Mouse (Mus musculus) intestine, postnatal 0 days (tissue): ENCODE data around the gene Wasl. TPM values are rescaled to one million over a fixed set of nuclear protein-coding genes. Genes with fewer than 3 reads are reported as not detected.

ENCODE experiments used
- ATAC-seq: fragments of 200-750 bp; cut with Nextera tagmentation; 2 replicates; pipeline ENCODE4 v1.8.0; 2017; ENCODE audit warnings: mild to moderate bottlenecking, moderate TSS enrichment, moderate library complexity
- H3K27ac ChIP-seq: fragments of 300-500 bp; sonication (generic); 2 replicates; pipeline ENCODE4 v1.5.1; 2014; ENCODE audit warnings: mild to moderate bottlenecking, low read depth, low read length, moderate library complexity
- H3K27me3 ChIP-seq: fragments of 300-500 bp; sonication (generic); replicated peaks from 2 replicates; pipeline ENCODE4 v1.6.1; 2014; ENCODE audit warnings: low read length, mixed read lengths; ENCODE audit not compliant: control insufficient read depth, insufficient read depth
- H3K36me3 ChIP-seq: fragments of 300-500 bp; sonication (generic); 2 replicates; pipeline ENCODE4 v1.6.1; 2014; ENCODE audit warnings: mild to moderate bottlenecking, moderate library complexity; ENCODE audit not compliant: control insufficient read depth, insufficient read depth
- H3K4me1 ChIP-seq: fragments of 300-500 bp; sonication (generic); replicated peaks from 2 replicates; pipeline ENCODE4 v1.6.1; 2014; ENCODE audit warnings: antibody characterized with exemption, low read length, mixed read lengths; ENCODE audit not compliant: control insufficient read depth, insufficient read depth
- H3K4me2 ChIP-seq: fragments of 300-500 bp; sonication (generic); replicated peaks from 2 replicates; pipeline ENCODE4 v1.6.1; 2014; ENCODE audit warnings: low read depth, mild to moderate bottlenecking, moderate library complexity
- H3K4me3 ChIP-seq: fragments of 300-500 bp; sonication (generic); 2 replicates; pipeline ENCODE4 v1.5.1; 2014; ENCODE audit warnings: low read depth, low read length
- H3K9ac ChIP-seq: fragments of 300-500 bp; sonication (generic); 2 replicates; pipeline ENCODE4 v1.6.1; 2014; ENCODE audit warnings: mild to moderate bottlenecking, low read depth, low read length
- H3K9me3 ChIP-seq: fragments of 300-500 bp; sonication (generic); 2 replicates; pipeline ENCODE4 v1.6.1; 2016; ENCODE audit warnings: mixed run types; ENCODE audit not compliant: control insufficient read depth
- CTCF ChIP-seq: sonication (generic); IDR thresholded peaks from 2 replicates; pipeline ENCODE4 v1.5.1; 2016; ENCODE audit warnings: low read depth, mild to moderate bottlenecking, control low read depth, antibody characterized with exemption, moderate library complexity
- WGBS: fragments of 180-500 bp; shearing (Covaris S2); extraction: QIAGEN DNeasy Blood & Tissue Kit; methylation state at CpG from one replicate; pipeline ENCODE4 v1.1.7; 2014; 5-methylcytosine and 5-hydroxymethylcytosine counted together
- polyA plus RNA-seq: library from polyadenylated mRNA; unstranded; fragments of >200 nt; fragmentation: Nextera tagmentation; extraction: Ambion mirVana; gene quantifications from 2 replicates; pipeline ENCODE4 v1.2.1, GENCODE M21; 2015

The Wasl gene
- polyA plus RNA-seq, 1 experiment from 2014 or later: 103 TPM

- Histone ChIP-seq H3K9me3 (no peaks in the 10 kb centered on the region), H3K4me3 (no peak overlapping the region), H3K27me3 (no peaks in the 10 kb centered on the region), H3K4me2 (no peak overlapping the region), H3K36me3 (no peaks in the 10 kb centered on the region), H3K9ac (no peak overlapping the region), H3K4me1 (no peaks in the 10 kb centered on the region), H3K27ac (no peak overlapping the region)
- TF ChIP-seq CTCF: no peak
- WGBS: 70% methylated on average over 9 of the region's 9 CpGs
- ATAC-seq: no peak
Measured at GRCm38 (mm10) chr6:24564081-24564480, 100.7 kb downstream of the Wasl start.

Other genes with a start within 250 kb of the Wasl start
- gene Iqub, start 149.9 kb downstream of the Wasl start, polyA plus RNA-seq: 0.05 and 0.08 TPM in 2 replicates
- gene Ndufa5, start 137.0 kb downstream of the Wasl start, polyA plus RNA-seq: 624 and 671 TPM in 2 replicates
- not detected in 2 replicates for gene Asb15, start 136.9 kb downstream of the Wasl start, polyA plus RNA-seq
- gene Lmod2, start 67.2 kb downstream of the Wasl start, polyA plus RNA-seq: not detected in 2 replicates
- not detected in 2 replicates for gene Hyal6, start 68.2 kb upstream of the Wasl start, polyA plus RNA-seq
- not detected in 2 replicates for gene Hyal4, start 83.3 kb upstream of the Wasl start, polyA plus RNA-seq
- not detected in 2 replicates for gene Spam1, start 126.2 kb upstream of the Wasl start, polyA plus RNA-seq
- 84.4 and 111 TPM in 2 replicates for gene Hyal5, start 193.0 kb upstream of the Wasl start, polyA plus RNA-seq